Mouse (Mus musculus) liver, adult 2 months (tissue): ENCODE results near the gene Kcnc1.

Experiments used
- CTCF ChIP-seq: fragments of 200-500 bp; IDR thresholded peaks from 2 replicates; pipeline ENCODE4 v1.5.1; 2011; ENCODE audit warnings: low read depth, low read length, control low read depth
- POLR2A ChIP-seq: fragments of 200-500 bp; IDR thresholded peaks from 2 replicates; pipeline ENCODE4 v1.6.1; 2011; ENCODE audit warnings: low read length, control low read depth; ENCODE audit not compliant: insufficient read depth; ENCODE audit errors: extremely low read depth

- no peak for TF ChIP-seq CTCF
- no peak for TF ChIP-seq POLR2A
Measured at GRCm38 (mm10) chr7:46443163-46443562, 46.9 kb downstream of the Kcnc1 start.
